Mouse (Mus musculus): ENCODE data around the gene Nav2.

The Nav2 gene

DNA sequence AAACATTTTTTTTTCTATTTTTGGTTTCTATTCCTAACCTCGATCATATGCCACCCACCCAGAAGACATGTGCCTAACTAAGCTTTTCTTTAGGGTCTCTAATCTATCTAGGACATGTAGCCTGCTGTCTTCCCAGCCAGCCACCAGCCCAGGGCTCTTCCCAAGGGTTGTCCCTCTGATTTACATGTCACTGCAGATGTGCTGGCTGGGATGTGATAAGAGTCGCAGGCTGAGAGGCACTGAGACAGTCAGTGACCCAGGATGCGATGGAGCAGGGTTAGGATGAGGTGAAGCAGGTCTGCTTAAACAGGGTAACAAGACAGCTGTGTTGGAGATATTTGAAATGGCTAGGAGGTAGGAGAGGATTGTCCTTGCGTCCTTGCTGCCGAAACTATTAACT is 401.2 kb downstream of the Nav2 start:
- in situ Hi-C loops (cut with MboI; ENCODE audit: low sequenced_read_pairs) = no loop called here

DNA sequence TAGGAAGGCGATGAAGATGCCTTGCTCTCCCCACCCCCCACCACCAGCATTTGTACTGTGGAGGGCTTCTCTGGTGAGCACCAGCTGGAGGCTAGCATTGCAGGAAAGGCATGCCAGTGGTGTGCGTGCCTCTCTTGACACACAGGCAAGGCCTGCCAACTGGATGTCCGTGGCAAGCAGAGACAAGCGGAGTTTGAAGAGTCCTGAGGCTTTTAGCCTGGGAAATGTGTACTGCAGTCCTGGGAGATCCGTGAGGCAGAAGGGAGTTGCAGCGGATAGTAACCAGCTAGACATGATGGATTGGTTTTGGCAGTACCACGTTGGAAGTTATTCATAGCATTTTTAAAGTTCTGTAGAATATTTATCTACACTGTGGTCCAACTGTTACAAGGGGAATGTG is 405.4 kb downstream of the Nav2 start:
- in situ Hi-C loops (cut with MboI; ENCODE audit: low sequenced_read_pairs) = no loop called here

DNA sequence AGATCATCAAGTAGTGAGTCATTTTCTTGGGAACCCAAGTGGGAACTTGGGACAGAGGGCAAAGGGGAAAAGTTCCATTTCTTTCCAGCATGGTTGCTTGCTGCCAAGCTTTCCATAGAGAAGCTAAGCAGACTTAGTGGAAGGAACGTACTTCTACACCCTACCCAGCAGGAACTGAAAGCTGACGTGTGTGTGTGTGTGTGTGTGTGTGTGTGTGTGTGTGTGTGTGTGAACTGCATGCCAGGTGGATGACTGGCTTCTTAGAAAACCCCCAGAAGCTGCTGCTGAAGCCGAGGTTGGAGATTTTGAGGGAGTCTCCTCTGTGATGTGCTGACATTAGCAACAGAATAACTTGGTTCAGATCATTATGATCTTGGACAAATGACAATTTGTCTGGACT is 406.5 kb downstream of the Nav2 start:
- in situ Hi-C loops (cut with MboI; ENCODE audit: low sequenced_read_pairs) = no loop called here

DNA sequence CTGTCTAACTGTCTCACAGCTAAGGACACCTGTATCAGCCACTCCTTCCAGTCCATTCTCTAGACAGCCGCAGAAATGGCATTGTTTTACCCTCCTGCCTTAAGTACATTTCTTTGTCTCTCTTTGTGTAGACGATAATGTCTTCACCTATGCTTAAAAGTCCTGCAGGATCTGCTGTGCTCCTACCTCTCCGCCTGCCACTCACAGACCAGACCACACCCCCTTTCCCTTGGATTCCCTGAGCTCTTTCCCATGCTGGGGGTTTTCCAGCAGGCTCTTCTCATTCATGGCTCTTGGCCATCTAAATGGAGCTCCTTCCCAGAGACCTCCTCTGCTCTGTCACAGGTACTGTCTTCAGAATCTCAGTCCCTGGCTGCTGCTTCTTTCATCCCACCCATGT is 408.1 kb downstream of the Nav2 start:
- in situ Hi-C loops (cut with MboI; ENCODE audit: low sequenced_read_pairs) = no loop called here

DNA sequence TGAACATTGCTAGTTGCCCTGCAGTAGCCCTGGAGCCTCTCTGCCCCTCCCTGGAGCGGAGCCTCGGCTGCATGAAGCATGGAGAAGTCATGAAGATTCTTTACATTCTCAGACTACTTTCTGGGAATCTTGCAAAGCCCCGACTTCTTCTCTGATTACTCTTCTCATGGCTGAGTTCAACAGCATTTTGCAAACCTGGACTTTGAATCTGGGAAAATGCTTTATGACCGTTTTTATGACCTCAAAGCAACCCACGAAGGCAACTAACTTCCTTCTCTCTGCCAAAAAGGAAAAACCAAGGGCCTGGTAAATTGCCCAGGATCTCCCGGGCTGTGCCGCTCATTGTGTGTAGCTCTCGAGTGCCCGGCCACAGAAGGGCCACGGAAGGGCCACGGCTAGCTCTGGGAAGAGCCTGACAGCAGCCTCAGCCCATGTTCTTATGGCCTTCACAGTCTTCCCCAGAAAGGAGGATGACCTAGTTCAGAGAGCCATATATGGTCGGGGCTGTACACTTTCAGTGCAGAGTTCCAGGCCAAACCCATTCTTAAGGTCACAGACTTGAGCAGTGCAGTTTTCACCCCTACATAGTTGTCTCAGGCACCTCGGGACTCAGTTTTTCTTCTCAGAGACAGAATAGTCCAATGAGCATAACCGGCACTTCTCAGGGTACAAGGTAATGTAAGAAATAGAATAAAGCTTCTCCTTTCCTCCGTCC is 409.8 kb downstream of the Nav2 start:
- in situ Hi-C loops (cut with MboI; ENCODE audit: low sequenced_read_pairs) = no loop called here

DNA sequence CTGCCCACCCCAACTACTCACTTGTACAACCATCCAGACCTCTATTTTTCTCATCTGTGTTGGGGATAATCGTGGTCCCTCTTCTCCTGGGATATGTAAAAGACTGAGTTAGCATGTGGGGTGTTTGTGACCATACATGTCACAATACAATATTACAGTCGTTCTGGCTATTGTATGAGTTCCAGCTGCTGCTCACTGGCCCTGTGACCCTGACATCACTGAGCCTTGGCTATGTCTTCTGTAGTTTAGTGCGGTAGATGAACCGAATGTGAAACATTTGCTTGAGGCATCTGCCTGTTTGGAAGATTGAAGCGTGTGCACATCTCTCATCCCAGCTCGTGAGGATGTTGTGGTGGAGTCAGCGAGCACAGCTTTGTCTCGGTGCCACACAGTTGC is 410.4 kb downstream of the Nav2 start:
- in situ Hi-C loops (cut with MboI; ENCODE audit: low sequenced_read_pairs) = no loop called here

DNA sequence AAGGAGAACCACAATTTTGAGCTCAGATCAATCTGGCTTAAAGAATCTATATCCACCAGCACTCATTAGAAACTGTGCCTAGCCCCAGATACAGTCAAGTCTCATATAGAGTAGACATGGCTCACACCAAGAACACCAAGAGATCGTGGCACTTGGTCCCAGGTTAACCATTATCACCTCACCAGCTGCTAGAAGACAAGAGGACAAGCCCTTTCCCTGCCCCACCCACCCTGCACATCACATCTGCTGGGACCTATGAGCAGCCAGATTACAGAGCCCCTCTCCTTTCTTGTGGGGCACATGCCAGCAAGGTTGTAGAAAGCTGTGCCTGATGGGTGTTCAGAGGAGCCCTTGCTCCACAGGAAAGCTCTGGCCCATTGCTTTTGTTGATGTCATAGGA is 411.5 kb downstream of the Nav2 start:
- in situ Hi-C loops (cut with MboI; ENCODE audit: low sequenced_read_pairs) = no loop called here

DNA sequence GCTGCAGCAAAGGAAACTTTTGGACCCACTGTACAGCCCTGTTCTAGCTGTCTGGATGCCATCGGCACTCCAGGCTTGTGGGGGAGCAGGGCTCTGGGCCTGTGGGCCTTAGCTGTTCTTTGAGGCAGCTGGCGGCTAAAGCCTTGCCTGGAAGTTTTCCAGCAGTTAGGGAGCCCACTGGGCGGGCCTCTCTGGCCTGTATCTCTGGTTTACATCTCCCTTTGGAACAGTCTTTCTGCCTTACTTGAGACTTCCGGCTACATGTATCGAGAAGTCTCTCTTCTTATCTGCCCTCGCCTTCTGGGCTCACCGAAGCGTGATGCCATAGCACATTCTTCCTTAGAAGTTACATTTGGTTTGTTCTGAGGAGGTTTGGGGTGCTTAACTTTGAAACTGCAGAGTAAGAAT is 412.6 kb downstream of the Nav2 start:
- in situ Hi-C loops (cut with MboI; ENCODE audit: low sequenced_read_pairs) = no loop called here

DNA sequence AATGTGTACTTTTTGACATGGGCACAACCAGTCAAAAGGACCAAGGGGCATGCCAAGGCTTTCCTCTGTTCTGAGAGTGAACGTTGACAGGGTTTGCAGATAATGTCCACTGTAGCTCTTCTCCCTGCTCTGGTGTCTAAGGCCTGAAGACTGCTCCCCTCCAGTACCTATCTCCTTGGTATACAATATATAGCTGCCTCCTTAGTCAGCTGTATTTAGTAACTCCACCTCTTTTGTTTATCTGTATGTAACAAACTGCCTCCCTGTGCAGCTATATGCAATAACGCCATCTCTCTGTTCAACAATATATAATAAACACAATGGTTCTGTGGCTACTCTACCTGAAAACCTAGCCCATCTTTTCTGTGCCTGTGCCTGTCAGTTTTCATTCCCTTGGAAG is 413.7 kb downstream of the Nav2 start:
- in situ Hi-C loops (cut with MboI; ENCODE audit: low sequenced_read_pairs) = no loop called here

DNA sequence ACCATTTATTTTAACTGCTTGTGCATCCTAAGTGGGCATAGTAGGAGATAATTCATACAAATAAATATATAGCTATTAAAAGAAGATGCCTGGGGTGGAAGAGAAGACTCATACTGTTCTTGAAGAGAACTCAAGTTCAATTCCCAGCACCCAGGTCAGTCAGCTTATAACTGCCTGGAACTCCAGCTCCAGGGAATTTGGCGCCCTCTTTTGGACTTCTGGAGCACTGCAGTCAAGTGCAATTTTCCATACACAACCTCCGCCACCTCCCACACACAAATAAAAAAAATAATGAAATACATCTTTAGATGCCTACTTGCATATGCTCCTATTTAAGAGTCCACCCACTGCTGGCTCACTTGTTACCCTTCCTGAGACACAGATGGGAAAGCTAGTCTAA is 416.1 kb downstream of the Nav2 start:
- in situ Hi-C loops (cut with MboI; ENCODE audit: low sequenced_read_pairs) = no loop called here

DNA sequence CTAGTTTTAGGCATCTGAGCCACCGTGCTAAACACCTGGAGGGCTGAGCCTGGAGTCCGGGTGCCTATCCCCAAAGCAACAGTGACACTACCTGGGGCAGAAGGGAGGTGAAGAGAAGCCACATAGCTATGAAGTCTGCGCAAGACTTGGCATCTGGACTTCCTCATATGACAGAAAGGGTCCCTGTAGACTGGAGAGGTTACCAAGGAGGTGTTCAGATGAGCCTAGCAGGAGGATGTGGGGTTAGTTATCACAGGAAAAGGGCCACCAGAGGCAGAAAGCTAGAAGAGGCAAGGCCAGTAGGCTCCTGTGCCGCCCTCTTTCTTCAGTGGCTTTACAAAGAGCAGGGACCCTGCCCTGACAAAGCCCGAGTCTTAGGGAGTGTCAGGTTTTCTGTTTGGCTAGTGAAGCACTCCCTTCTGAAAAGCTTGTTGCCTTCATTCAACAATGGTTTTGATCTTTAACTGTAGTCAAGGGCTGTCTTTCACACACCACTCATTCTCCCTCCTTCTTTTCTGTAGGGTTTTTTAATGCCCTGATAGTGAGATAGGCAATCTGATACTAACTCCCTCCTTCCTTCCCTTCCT is 417.7 kb downstream of the Nav2 start:
- in situ Hi-C loops (cut with MboI; ENCODE audit: low sequenced_read_pairs) = no loop called here

DNA sequence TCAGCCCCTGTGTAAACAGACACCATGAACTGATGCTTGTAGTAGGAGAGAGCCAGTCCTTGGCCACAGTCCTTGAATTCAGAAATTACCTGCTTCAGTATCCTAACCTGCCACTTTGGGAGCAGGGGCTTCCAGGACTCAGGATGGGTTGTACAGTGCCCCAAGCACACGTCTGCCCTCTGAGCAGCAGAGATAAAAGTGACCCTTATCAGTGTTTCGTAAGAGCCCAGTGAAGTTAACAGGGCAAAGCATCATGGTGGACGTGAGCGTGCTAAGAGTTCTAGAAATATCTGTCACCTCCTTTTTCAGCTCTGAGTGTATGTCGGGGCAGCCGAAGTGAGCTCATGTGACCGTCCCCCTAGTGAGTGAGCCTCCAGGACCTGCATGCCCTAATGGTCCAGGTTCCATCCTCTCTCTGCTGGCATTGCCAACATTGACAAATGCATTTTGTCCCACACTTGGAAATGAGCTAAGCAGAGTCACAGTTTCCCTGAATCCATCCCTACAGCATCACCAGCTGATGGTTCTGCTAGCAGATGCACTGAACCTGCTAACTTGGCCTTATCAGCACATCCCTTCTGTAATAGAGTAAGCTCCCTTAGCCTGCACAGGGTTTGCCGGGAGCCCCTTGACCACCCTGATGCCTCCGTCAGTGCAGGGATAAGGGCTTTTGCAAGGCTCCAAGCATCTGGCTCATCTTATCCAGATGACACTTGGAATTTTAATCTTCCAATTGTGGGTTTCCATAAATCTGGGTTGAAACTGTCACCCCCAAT is 418.6 kb downstream of the Nav2 start:
- in situ Hi-C loops (cut with MboI; ENCODE audit: low sequenced_read_pairs) = no loop called here

DNA sequence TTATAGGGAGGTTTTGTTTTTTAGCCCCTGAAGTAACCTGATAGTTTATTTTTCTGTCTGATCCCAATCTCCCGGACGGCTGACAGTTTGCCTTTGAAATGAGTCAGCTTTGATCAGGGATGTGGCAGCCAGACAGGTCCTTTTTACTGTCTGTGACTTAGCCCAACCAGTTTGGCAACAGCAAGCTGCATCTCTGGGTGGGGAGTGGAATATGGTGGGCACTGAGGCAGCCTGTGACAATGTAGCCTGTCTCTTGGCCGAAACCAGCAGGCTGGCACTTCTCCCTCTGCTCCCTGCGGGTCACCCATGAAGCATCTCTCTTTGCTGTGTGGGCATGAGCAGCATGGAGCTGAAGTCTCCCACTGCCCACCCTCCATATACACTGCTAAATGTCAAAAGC is 421.7 kb downstream of the Nav2 start:
- in situ Hi-C loops (cut with MboI; ENCODE audit: low sequenced_read_pairs) = no loop called here

DNA sequence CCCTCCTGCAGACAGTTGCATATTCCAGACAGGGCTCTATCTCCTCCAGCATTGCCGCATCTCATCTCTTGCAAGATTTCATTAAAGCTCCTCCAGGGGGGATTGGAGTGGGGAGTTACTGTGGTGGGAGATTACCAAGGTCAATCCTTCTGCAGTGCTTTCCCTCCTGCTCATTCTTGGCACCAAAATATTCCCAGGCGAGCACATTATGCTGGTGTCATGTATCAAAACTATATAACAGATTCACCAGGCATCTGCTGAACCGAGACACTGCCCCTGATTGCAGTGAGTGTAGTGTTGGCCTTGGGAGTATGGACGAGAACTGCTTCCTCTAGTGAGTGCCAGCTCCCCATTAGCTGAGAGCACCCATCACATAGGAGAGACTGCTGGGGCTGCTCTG is 423.4 kb downstream of the Nav2 start:
- in situ Hi-C loops (cut with MboI; ENCODE audit: low sequenced_read_pairs) = no loop called here

DNA sequence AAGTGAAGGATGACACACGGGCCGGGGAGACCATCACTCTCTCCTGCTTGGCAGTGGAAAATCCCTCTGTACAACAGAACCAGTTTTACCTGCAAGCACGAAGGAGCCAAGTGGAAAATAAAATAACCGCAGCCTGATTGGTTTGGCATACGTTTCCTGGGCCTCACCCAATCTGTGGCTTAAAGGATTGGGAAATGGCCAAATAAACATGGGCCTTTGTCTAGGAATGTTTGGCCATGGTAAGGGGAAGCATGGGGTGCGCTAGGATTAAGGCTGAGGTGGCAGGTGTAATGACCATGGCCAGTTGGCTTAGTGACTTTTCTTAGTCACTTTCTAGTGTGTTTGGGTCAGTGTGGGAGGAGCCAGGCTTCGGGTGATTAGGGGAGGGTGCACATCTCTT is 424.1 kb downstream of the Nav2 start:
- in situ Hi-C loops (cut with MboI; ENCODE audit: low sequenced_read_pairs) = no loop called here

DNA sequence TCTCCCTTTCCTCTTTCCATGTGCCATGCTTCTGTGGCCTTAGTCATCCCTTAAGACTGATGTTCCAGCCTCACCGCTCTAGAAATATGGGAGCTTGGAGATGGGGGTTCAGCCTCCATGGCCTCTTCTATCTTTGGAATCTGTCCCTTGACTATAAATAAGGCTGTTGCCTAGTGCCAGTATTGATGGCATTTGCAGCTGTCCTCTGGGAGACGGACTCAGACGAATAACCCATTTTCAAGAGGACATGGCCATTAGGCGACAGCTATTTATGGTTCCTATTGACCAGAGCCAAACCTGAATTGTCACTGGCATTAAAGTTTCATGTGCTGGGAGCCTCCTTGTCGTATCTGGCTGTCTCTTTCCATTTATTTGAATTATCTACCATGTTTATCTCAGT is 425.6 kb downstream of the Nav2 start:
- in situ Hi-C loops (cut with MboI; ENCODE audit: low sequenced_read_pairs) = no loop called here

DNA sequence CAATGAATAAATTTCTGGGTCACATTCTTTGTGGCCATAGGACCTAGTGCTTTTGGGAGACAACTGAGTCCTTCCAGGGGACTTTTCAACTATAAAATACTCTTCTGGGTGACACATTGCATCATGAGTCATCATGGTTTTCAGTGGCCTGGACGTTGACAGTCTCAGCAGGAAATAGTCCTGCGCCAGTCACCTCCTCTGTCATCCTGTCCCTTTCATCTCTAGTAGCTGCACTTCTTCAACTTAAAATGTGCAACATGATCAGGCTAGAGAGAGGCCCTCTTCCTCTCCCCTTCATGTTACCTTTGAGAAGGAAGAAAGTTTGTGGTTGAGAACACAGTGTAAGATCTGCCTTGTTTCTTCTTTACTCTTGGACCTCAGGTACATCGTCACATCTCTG is 426.5 kb downstream of the Nav2 start:
- in situ Hi-C loops (cut with MboI; ENCODE audit: low sequenced_read_pairs) = no loop called here

DNA sequence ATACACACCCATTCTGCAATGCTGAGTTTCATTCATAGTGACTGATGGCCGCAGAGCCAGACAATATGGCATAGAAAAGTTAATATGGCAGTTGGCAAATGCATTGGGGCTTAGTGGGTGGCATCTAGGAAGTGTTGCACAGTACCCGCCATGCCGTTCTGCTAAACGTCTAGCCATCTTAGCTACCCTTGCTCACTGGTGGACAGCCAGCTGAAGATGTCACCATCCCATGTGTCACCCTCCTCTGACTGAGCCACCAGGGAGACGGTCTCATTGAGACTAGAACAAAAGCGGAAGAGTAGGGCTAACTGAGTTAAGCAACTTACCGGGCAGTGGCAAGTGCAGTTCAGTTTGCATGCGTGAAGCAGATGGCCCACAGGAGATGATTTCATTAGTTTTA is 428.2 kb downstream of the Nav2 start:
- in situ Hi-C loops (cut with MboI; ENCODE audit: low sequenced_read_pairs) = no loop called here

DNA sequence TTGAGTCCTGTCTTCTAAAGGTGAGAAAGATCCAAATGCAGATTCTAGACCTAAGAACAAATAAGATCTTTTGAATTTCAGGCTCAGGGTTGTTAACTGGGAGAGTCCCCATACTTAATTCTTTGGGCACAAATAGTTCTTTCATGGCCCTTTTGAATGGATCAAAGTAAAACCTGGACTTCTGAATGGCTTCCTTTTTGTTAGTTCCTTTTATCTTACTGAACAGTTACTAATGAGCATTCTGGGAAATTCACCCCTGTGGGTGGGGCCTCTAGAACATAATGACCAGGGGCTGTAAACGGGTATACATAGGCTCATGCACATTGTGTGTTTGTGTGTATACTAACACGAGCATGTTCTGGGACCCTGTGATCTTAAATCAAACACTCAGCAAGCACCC is 429.2 kb downstream of the Nav2 start:
- in situ Hi-C loops (cut with MboI; ENCODE audit: low sequenced_read_pairs) = no loop called here

DNA sequence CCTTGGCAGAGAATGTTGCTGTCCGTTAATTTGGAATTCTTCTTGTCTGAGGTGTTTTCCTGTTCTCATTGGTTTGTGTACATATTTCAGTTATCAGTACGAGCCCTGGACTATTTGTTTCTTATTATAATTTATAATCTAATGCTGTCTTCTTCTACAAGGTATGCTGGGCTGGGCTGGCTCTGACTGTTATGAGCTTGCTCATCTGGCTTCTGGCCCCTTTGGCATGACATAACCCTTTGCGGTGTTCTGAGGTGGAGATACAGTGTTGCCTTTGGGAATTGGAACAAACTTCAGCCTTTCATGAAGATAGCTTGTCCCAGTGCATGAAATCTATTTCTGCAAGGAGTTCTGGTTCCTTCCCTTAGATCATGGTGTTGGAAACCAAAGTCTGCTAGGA is 431.4 kb downstream of the Nav2 start:
- in situ Hi-C loops (cut with MboI; ENCODE audit: low sequenced_read_pairs) = no loop called here

DNA sequence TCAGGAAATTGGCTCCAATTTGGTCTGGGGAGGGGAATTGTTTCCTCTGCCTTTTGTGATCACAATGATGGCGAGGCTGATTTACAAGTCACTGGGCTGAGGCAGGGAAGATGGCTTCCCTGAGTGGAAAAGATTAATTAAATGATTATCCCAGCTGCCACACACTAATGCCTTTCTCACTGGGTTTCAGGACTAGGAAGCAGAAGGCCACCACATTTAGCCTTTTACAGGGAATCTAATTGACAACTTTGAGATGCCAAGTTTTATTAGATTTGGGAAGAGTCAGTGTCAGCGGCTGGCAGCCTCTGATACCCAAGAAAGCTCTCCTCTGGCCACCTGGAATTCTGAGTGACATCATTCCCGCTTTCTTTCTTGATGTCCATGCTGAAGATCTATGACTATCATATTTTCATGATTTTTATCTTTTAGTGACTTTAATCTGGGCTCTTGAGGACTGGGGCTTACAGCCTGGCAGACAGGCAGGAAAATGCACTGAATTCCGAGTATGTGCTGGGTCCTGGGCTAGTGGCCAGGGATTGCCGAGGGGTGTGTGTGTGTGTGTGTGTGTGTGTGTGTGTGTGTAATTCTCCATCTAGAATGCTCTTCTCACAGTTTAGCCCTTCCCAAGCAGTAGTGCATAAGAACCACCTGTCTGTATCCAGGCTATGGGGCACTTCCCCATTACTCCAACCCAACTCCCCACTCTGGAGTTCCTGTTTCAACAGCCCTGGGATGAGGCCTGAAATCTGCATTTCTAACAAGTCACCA is 432.8 kb downstream of the Nav2 start:
- in situ Hi-C loops (cut with MboI; ENCODE audit: low sequenced_read_pairs) = no loop called here

Data from CH12F3 (cell line).